In genomic region chrX:103374250-103374649, GRCm38 (mm10) we compare ENCODE assay signal across 10 mouse cellular contexts. TPM values are rescaled to one million over a fixed set of nuclear protein-coding genes. Genes with fewer than 3 reads are reported as not detected.
DNase-seq lines count a peak whose midpoint lies in the region; ATAC-seq and TF ChIP-seq lines count a peak whose summit lies in the region.
"Had no signal": no experiment of that assay in that cellular context is flagged by ENCODE, and none has a peak within 500 bp of the region (broad histone marks: within the 10 kb centered on the region; RNA-seq: fewer than 3 reads in every experiment).

No protein-coding gene starts in this region.

- H3K4me2 ChIP-seq in kidney, embryonic 15.5 days: no peak overlapping the region
- no peak overlapping the region for H3K4me2 ChIP-seq in hindbrain, embryonic 13.5 days

- no peaks in the 10 kb centered on the region for H3K9me3 ChIP-seq in kidney, embryonic 15.5 days (replicated peaks)
- H3K9me3 ChIP-seq in hindbrain, embryonic 13.5 days: no peaks in the 10 kb centered on the region

- H3K4me3 ChIP-seq in kidney, embryonic 15.5 days (replicated peaks): no peak overlapping the region
- H3K4me3 ChIP-seq in cortical plate, adult 2 months (ENCODE audit: insufficient read depth, low read length): no peak overlapping the region
- no peak overlapping the region for H3K4me3 ChIP-seq in hindbrain, embryonic 13.5 days

- peak; percentile 5 to 7 for DNase-seq in adrenal gland, postnatal 36 days
- no peak for DNase-seq in adrenal gland, postnatal 10 days
- DNase-seq in kidney, postnatal 10 days: peak; percentile 24
- peak; percentile 57 for DNase-seq in 3T3-L1 (ENCODE audit: low read depth, low spot score)
- no peak for DNase-seq in spleen, postnatal 36 days (ENCODE audit: low spot score in 2 of 2)

- peaks cover 30% of the 10 kb centered on the region; the same call in 1 of the 2 replicates for H3K27me3 ChIP-seq in kidney, embryonic 15.5 days
- H3K27me3 ChIP-seq in hindbrain, embryonic 13.5 days: peaks cover 49% of the 10 kb centered on the region

- no peak overlapping the region for H3K27ac ChIP-seq in kidney, embryonic 15.5 days
- no peak overlapping the region for H3K27ac ChIP-seq in cortical plate, adult 2 months (ENCODE audit: insufficient read depth, low read length)
- H3K27ac ChIP-seq in hindbrain, embryonic 13.5 days: no peak overlapping the region

- TF ChIP-seq CTCF in cortical plate, adult 2 months (IDR thresholded peaks at IDR 0.05; ENCODE audit: extremely low read depth, insufficient read depth, low read length): peak; percentile 33

- H3K9ac ChIP-seq in kidney, embryonic 15.5 days: no peak overlapping the region
- no peak overlapping the region for H3K9ac ChIP-seq in hindbrain, embryonic 13.5 days

- no peaks in the 10 kb centered on the region for H3K36me3 ChIP-seq in kidney, embryonic 15.5 days
- no peaks in the 10 kb centered on the region for H3K36me3 ChIP-seq in hindbrain, embryonic 13.5 days

- 61% methylated on average over 5 of the region's 5 CpGs for WGBS in kidney, embryonic 15.5 days
- WGBS in hindbrain, embryonic 13.5 days: 69% methylated on average over 5 of the region's 5 CpGs

- TF ChIP-seq POLR2A in cortical plate, adult 2 months (IDR thresholded peaks at IDR 0.05; ENCODE audit: extremely low read depth, insufficient read depth, low read length): no peak

- no peaks in the 10 kb centered on the region for H3K4me1 ChIP-seq in kidney, embryonic 15.5 days
- H3K4me1 ChIP-seq in cortical plate, adult 2 months (ENCODE audit: control insufficient read depth, insufficient read depth, low read length): no peaks in the 10 kb centered on the region
- no peaks in the 10 kb centered on the region for H3K4me1 ChIP-seq in hindbrain, embryonic 13.5 days (replicated peaks)

- no peak for ATAC-seq in kidney, embryonic 15.5 days (replicated peaks; ENCODE audit: low FRiP score)
- no peak for ATAC-seq in hindbrain, embryonic 13.5 days (ENCODE audit: low FRiP score)
- ATAC-seq: midbrain, embryonic 16.5 days had no signal

RNA-seq across cellular contexts. Expression of gene Chic1, which starts 18.0 kb away (rescaled TPM):
- total RNA-seq in adrenal gland, postnatal 36 days (2021): 1 to 10 TPM; 6.6 to 6.9 TPM
- total RNA-seq in adrenal gland, postnatal 10 days (2021): 1 to 10 TPM; 4.1 to 4.2 TPM
- polyA plus RNA-seq in kidney, embryonic 15.5 days (2015; fragmentation: Nextera tagmentation; extraction: Ambion mirVana): 3.2 and 3.8 TPM in 2 replicates
- 11.7 and 12.0 TPM in 2 replicates for polyA plus RNA-seq in cortical plate, adult 2 months (2012; rRNA removed)
- polyA plus RNA-seq in hindbrain, embryonic 13.5 days (2015; fragmentation: Nextera tagmentation; extraction: Ambion mirVana): 8.8 and 9.4 TPM in 2 replicates

RNA-seq across cellular contexts. Expression of gene Tsx, which starts 40.0 kb away (rescaled TPM):
- not detected for total RNA-seq in adrenal gland, postnatal 36 days (2021)
- under 1 TPM in 1 of 2 experiments, not detected in 1; 0.64 TPM for total RNA-seq in adrenal gland, postnatal 10 days (2021)
- 0.21 and 0.26 TPM in 2 replicates for polyA plus RNA-seq in kidney, embryonic 15.5 days (2015; fragmentation: Nextera tagmentation; extraction: Ambion mirVana)
- polyA plus RNA-seq in cortical plate, adult 2 months (2012; rRNA removed): 0.49 and 0.73 TPM in 2 replicates
- polyA plus RNA-seq in hindbrain, embryonic 13.5 days (2015; fragmentation: Nextera tagmentation; extraction: Ambion mirVana): 0.43 TPM in 1 of 2 replicates, not detected in the other
- polyA plus RNA-seq: midbrain, embryonic 16.5 days had no signal

RNA-seq across cellular contexts. Expression of gene Gm26992, which starts 47.6 kb away (rescaled TPM):
- not detected for total RNA-seq in adrenal gland, postnatal 36 days (2021)
- not detected for total RNA-seq in adrenal gland, postnatal 10 days (2021)
- not detected in 2 replicates for polyA plus RNA-seq in kidney, embryonic 15.5 days (2015; fragmentation: Nextera tagmentation; extraction: Ambion mirVana)
- polyA plus RNA-seq in cortical plate, adult 2 months (2012; rRNA removed): 0.59 TPM in 1 of 2 replicates, not detected in the other
- polyA plus RNA-seq in hindbrain, embryonic 13.5 days (2015; fragmentation: Nextera tagmentation; extraction: Ambion mirVana): not detected in 2 replicates
- polyA plus RNA-seq: midbrain, embryonic 16.5 days had no signal

RNA-seq across cellular contexts. Expression of gene Cdx4, which starts 53.1 kb away (rescaled TPM):
- total RNA-seq in adrenal gland, postnatal 36 days (2021): not detected
- total RNA-seq in adrenal gland, postnatal 10 days (2021): not detected
- not detected in 2 replicates for polyA plus RNA-seq in kidney, embryonic 15.5 days (2015; fragmentation: Nextera tagmentation; extraction: Ambion mirVana)
- polyA plus RNA-seq in cortical plate, adult 2 months (2012; rRNA removed): not detected in 2 replicates
- polyA plus RNA-seq in hindbrain, embryonic 13.5 days (2015; fragmentation: Nextera tagmentation; extraction: Ambion mirVana): not detected in 2 replicates
- total RNA-seq: layer of hippocampus, postnatal 25 days had no signal
- polyA plus RNA-seq: midbrain, embryonic 16.5 days had no signal

Comparison
In these comparisons a context has a peak if more than half of its experiments do, and no peak if none do; other contexts are left out.
1. DNase-seq: peak in adrenal gland, postnatal 36 days (2 of 2), kidney, postnatal 10 days (single experiment) and 3T3-L1 (single experiment); none in adrenal gland, postnatal 10 days (single experiment) and spleen, postnatal 36 days (0 of 2).